Mouse (Mus musculus): ENCODE results near the gene Mphosph6. TPM values are rescaled to one million over a fixed set of nuclear protein-coding genes. Genes with fewer than 3 reads are reported as not detected.

Mphosph6 gene
- polyA plus RNA-seq, 1 experiment, result 3.2 TPM

GRCm38 (mm10) chr8:117794581-117794980, 7.2 kb downstream of the Mphosph6 start:
- H3K4me1 ChIP-seq, result peaks cover 5% of the 10 kb centered on the region
- H3K36me3 ChIP-seq (replicated peaks; ENCODE audit: low read length), result peaks cover 100% of the 10 kb centered on the region
- H3K27me3 ChIP-seq (replicated peaks), result no peaks in the 10 kb centered on the region
- no peak overlapping the region for H3K4me3 ChIP-seq (replicated peaks)
- no peaks in the 10 kb centered on the region for H3K9me3 ChIP-seq
- no peak for TF ChIP-seq FLI1 (IDR thresholded peaks at IDR 0.05; ENCODE audit: low read length)
- TF ChIP-seq GATA1 (IDR thresholded peaks at IDR 0.05; ENCODE audit: borderline replicate concordance, low read length), result no peak

GRCm38 (mm10) chr8:117792616-117793144, 9.1 kb downstream of the Mphosph6 start:
- TF ChIP-seq FLI1 (IDR thresholded peaks at IDR 0.05; ENCODE audit: low read length) (no peak), GATA1 (IDR thresholded peaks at IDR 0.05; ENCODE audit: borderline replicate concordance, low read length) (no peak)
- H3K27me3 ChIP-seq (replicated peaks), result no peaks in the 10 kb centered on the region
- no peaks in the 10 kb centered on the region for H3K9me3 ChIP-seq
- H3K4me3 ChIP-seq (replicated peaks), result no peak overlapping the region
- H3K36me3 ChIP-seq (replicated peaks; ENCODE audit: low read length), result peaks cover 97% of the 10 kb centered on the region
- no peaks in the 10 kb centered on the region for H3K4me1 ChIP-seq

GRCm38 (mm10) chr8:117786428-117786827, 15.3 kb downstream of the Mphosph6 start:
- no peak overlapping the region for H3K4me3 ChIP-seq (replicated peaks)
- H3K4me1 ChIP-seq, result 0 out of 2 replicates have a peak, but pooled peaks cover 3% of the 10 kb centered on the region
- H3K9me3 ChIP-seq, result no peaks in the 10 kb centered on the region
- H3K27me3 ChIP-seq (replicated peaks), result no peaks in the 10 kb centered on the region
- TF ChIP-seq FLI1 (IDR thresholded peaks at IDR 0.05; ENCODE audit: low read length), result no peak
- no peak for TF ChIP-seq GATA1 (IDR thresholded peaks at IDR 0.05; ENCODE audit: borderline replicate concordance, low read length)
- H3K36me3 ChIP-seq (replicated peaks; ENCODE audit: low read length), result peaks cover 35% of the 10 kb centered on the region

- Histone ChIP-seq H3K27me3 (replicated peaks) (no peaks in the 10 kb centered on the region), H3K4me3 (replicated peaks) (no peak overlapping the region), H3K36me3 (replicated peaks; ENCODE audit: low read length) (peaks cover 4% of the 10 kb centered on the region), H3K4me1 (0 out of 2 replicates have a peak, but pooled peaks cover 3% of the 10 kb centered on the region), H3K9me3 (no peaks in the 10 kb centered on the region)
- TF ChIP-seq FLI1 (IDR thresholded peaks at IDR 0.05; ENCODE audit: low read length), result no peak
- no peak for TF ChIP-seq GATA1 (IDR thresholded peaks at IDR 0.05; ENCODE audit: borderline replicate concordance, low read length)
Measured at GRCm38 (mm10) chr8:117783021-117783420, 18.7 kb downstream of the Mphosph6 start.

GRCm38 (mm10) chr8:117781375-117782129, 20.2 kb downstream of the Mphosph6 start:
- Histone ChIP-seq H3K27me3 (replicated peaks) (no peaks in the 10 kb centered on the region), H3K4me1 (0 out of 2 replicates have a peak, but pooled peaks cover 2% of the 10 kb centered on the region), H3K36me3 (replicated peaks; ENCODE audit: low read length) (no peaks in the 10 kb centered on the region), H3K9me3 (no peaks in the 10 kb centered on the region), H3K4me3 (replicated peaks) (no peak overlapping the region)
- no peak for TF ChIP-seq GATA1 (IDR thresholded peaks at IDR 0.05; ENCODE audit: borderline replicate concordance, low read length)
- TF ChIP-seq FLI1 (IDR thresholded peaks at IDR 0.05; ENCODE audit: low read length), result no peak

- no peak overlapping the region for H3K4me3 ChIP-seq (replicated peaks)
- TF ChIP-seq GATA1 (IDR thresholded peaks at IDR 0.05; ENCODE audit: borderline replicate concordance, low read length) (no peak), FLI1 (IDR thresholded peaks at IDR 0.05; ENCODE audit: low read length) (no peak)
Measured at GRCm38 (mm10) chr8:117779344-117779743, 22.4 kb downstream of the Mphosph6 start.

GRCm38 (mm10) chr8:117778531-117779322, 23.0 kb downstream of the Mphosph6 start:
- no peaks in the 10 kb centered on the region for H3K4me1 ChIP-seq

More at GRCm38 (mm10) chr8:117779344-117779743, 22.4 kb downstream of the Mphosph6 start:
- H3K4me1 ChIP-seq, result no peaks in the 10 kb centered on the region
- no peaks in the 10 kb centered on the region for H3K9me3 ChIP-seq
- H3K27me3 ChIP-seq (replicated peaks), result peaks cover 6% of the 10 kb centered on the region
- H3K36me3 ChIP-seq (replicated peaks; ENCODE audit: low read length), result no peaks in the 10 kb centered on the region

GRCm38 (mm10) chr8:117776075-117776474, 25.7 kb downstream of the Mphosph6 start:
- TF ChIP-seq GATA1 (IDR thresholded peaks at IDR 0.05; ENCODE audit: borderline replicate concordance, low read length) (no peak), FLI1 (IDR thresholded peaks at IDR 0.05; ENCODE audit: low read length) (no peak)
- H3K36me3 ChIP-seq (replicated peaks; ENCODE audit: low read length), result no peaks in the 10 kb centered on the region
- H3K27me3 ChIP-seq (replicated peaks), result peaks cover 6% of the 10 kb centered on the region
- H3K4me3 ChIP-seq (replicated peaks), result no peak overlapping the region
- no peaks in the 10 kb centered on the region for H3K9me3 ChIP-seq
- no peaks in the 10 kb centered on the region for H3K4me1 ChIP-seq

More at GRCm38 (mm10) chr8:117778531-117779322, 23.0 kb downstream of the Mphosph6 start:
- Histone ChIP-seq H3K36me3 (replicated peaks; ENCODE audit: low read length) (no peaks in the 10 kb centered on the region), H3K4me3 (replicated peaks) (no peak overlapping the region), H3K9me3 (no peaks in the 10 kb centered on the region), H3K27me3 (replicated peaks) (peaks cover 6% of the 10 kb centered on the region)
- TF ChIP-seq GATA1 (IDR thresholded peaks at IDR 0.05; ENCODE audit: borderline replicate concordance, low read length) (no peak), FLI1 (IDR thresholded peaks at IDR 0.05; ENCODE audit: low read length) (no peak)

GRCm38 (mm10) chr8:117775626-117776025, 26.1 kb downstream of the Mphosph6 start:
- no peaks in the 10 kb centered on the region for H3K4me1 ChIP-seq
- H3K36me3 ChIP-seq (replicated peaks; ENCODE audit: low read length), result no peaks in the 10 kb centered on the region
- no peaks in the 10 kb centered on the region for H3K9me3 ChIP-seq
- TF ChIP-seq GATA1 (IDR thresholded peaks at IDR 0.05; ENCODE audit: borderline replicate concordance, low read length), result no peak
- no peak for TF ChIP-seq FLI1 (IDR thresholded peaks at IDR 0.05; ENCODE audit: low read length)
- H3K27me3 ChIP-seq (replicated peaks), result peaks cover 6% of the 10 kb centered on the region
- H3K4me3 ChIP-seq (replicated peaks), result no peak overlapping the region
